Mouse (Mus musculus): ENCODE results near the gene Nrbp1.

GRCm38 (mm10) chr5:31218294-31218693 lies 22.4 kb upstream of the Nrbp1 start:
- TF ChIP-seq FLI1 (IDR thresholded peaks at IDR 0.05; ENCODE audit: low read length) (no peak), GATA1 (IDR thresholded peaks at IDR 0.05; ENCODE audit: borderline replicate concordance, low read length) (no peak)
